Mouse (Mus musculus) hindbrain, embryonic 11.5 days (tissue): ENCODE results near the gene Tmem87b. TPM values are rescaled to one million over a fixed set of nuclear protein-coding genes. Genes with fewer than 3 reads are reported as not detected.

Experiments
- ATAC-seq: fragments of 200-750 bp; cut with Nextera tagmentation; 2 replicates; pipeline ENCODE4 v1.8.0; 2017; ENCODE audit warnings: mild to moderate bottlenecking, moderate TSS enrichment, moderate library complexity; ENCODE audit not compliant: low FRiP score
- DNase-seq: peaks from one replicate; pipeline ENCODE4 v3.0.0-alpha.2; 2015; ENCODE audit warnings: low spot score
- H3K27ac ChIP-seq: fragments of 300-500 bp; sonication (generic); 2 replicates; pipeline ENCODE4 v1.5.1; 2014; ENCODE audit warnings: mild to moderate bottlenecking, low read depth, low read length
- H3K27me3 ChIP-seq: fragments of 300-500 bp; sonication (generic); 2 replicates; pipeline ENCODE4 v1.6.1; 2014; ENCODE audit warnings: mild to moderate bottlenecking, low read length, moderate library complexity, mixed read lengths; ENCODE audit not compliant: control insufficient read depth, insufficient read depth
- H3K36me3 ChIP-seq: fragments of 300-500 bp; sonication (generic); 2 replicates; pipeline ENCODE4 v1.6.1; 2014; ENCODE audit warnings: mild to moderate bottlenecking, low read length, moderate library complexity, mixed read lengths; ENCODE audit not compliant: control insufficient read depth, insufficient read depth
- H3K4me1 ChIP-seq: fragments of 300-500 bp; sonication (generic); replicated peaks from 2 replicates; pipeline ENCODE4 v1.6.1; 2014; ENCODE audit warnings: low read length, mixed read lengths; ENCODE audit not compliant: control insufficient read depth, insufficient read depth
- H3K4me2 ChIP-seq: fragments of 300-500 bp; sonication (generic); replicated peaks from 2 replicates; pipeline ENCODE4 v1.6.1; 2014; ENCODE audit warnings: mild to moderate bottlenecking, low read depth, low read length
- H3K4me3 ChIP-seq: fragments of 300-500 bp; sonication (generic); 2 replicates; pipeline ENCODE4 v1.5.1; 2014; ENCODE audit warnings: low read depth, low read length
- H3K9ac ChIP-seq: fragments of 300-500 bp; sonication (generic); 2 replicates; pipeline ENCODE4 v1.6.1; 2014; ENCODE audit warnings: low read depth, low read length
- H3K9me3 ChIP-seq: fragments of 300-500 bp; sonication (generic); 2 replicates; pipeline ENCODE4 v1.6.1; 2016; ENCODE audit warnings: low read length; ENCODE audit not compliant: control insufficient read depth
- WGBS: fragments of 180-500 bp; shearing (Covaris S2); extraction: QIAGEN DNeasy Blood & Tissue Kit; methylation state at CpG from one replicate; pipeline ENCODE4 v1.1.7; 2014; 5-methylcytosine and 5-hydroxymethylcytosine counted together
- polyA plus RNA-seq: library from polyadenylated mRNA; unstranded; fragments of >200 nt; fragmentation: Nextera tagmentation; extraction: Ambion mirVana; gene quantifications from 2 replicates; pipeline ENCODE4 v1.2.1, GENCODE M21; 2014

Tmem87b gene
- polyA plus RNA-seq, 1 experiment from 2014 or later, result 33.6 TPM

- no peak overlapping the region for H3K4me2 ChIP-seq
- 35% methylated on average over 2 of the region's 2 CpGs for WGBS
- no peaks in the 10 kb centered on the region for H3K27me3 ChIP-seq
- no peak overlapping the region for H3K27ac ChIP-seq
- H3K9me3 ChIP-seq, result no peaks in the 10 kb centered on the region
- H3K4me1 ChIP-seq, result no peaks in the 10 kb centered on the region
- DNase-seq, result no peak
- ATAC-seq, result no peak
- H3K4me3 ChIP-seq, result no peak overlapping the region
- no peaks in the 10 kb centered on the region for H3K36me3 ChIP-seq
- no peak overlapping the region for H3K9ac ChIP-seq
Measured at GRCm38 (mm10) chr2:128812761-128813160, 5.2 kb upstream of the Tmem87b start.

- H3K4me1 ChIP-seq, result no peaks in the 10 kb centered on the region; the same call in 1 of the 2 replicates
- H3K9me3 ChIP-seq, result no peaks in the 10 kb centered on the region
- no peak for DNase-seq
- H3K27ac ChIP-seq, result no peak overlapping the region
- no peaks in the 10 kb centered on the region for H3K27me3 ChIP-seq
- no peak overlapping the region for H3K9ac ChIP-seq
- no peaks in the 10 kb centered on the region for H3K36me3 ChIP-seq
- H3K4me2 ChIP-seq, result no peak overlapping the region
- ATAC-seq, result no peak
- 59% methylated on average over 1 of the region's 1 CpGs for WGBS
- H3K4me3 ChIP-seq, result no peak overlapping the region
Measured at GRCm38 (mm10) chr2:128816311-128816710, 1.6 kb upstream of the Tmem87b start.

- Histone ChIP-seq H3K27ac (no peak overlapping the region), H3K36me3 (no peaks in the 10 kb centered on the region), H3K9ac (no peak overlapping the region), H3K9me3 (no peaks in the 10 kb centered on the region), H3K27me3 (no peaks in the 10 kb centered on the region), H3K4me3 (peak overlapping the region; percentile 82), H3K4me1 (no peaks in the 10 kb centered on the region; the same call in 1 of the 2 replicates), H3K4me2 (peak overlapping the region; percentile 8; the same call in 1 of the 2 replicates)
- WGBS, result 54% methylated on average over 6 of the region's 6 CpGs
- ATAC-seq (no peak), DNase-seq (no peak)
Measured at GRCm38 (mm10) chr2:128816916-128817315, 1.0 kb upstream of the Tmem87b start.

- H3K4me2 ChIP-seq, result peak overlapping the region; percentile 80
- H3K4me3 ChIP-seq, result peak overlapping the region; percentile 82
- ATAC-seq, result no peak; the same call in 1 of the 2 replicates
- no peaks in the 10 kb centered on the region for H3K27me3 ChIP-seq
- peak overlapping the region; percentile 70; the same call in 1 of the 2 replicates for H3K27ac ChIP-seq
- H3K9ac ChIP-seq, result 0 out of 2 replicates have a peak overlapping the region, but pooled peaks have one; percentile 38
- H3K36me3 ChIP-seq, result no peaks in the 10 kb centered on the region
- WGBS, result 1% methylated on average over 7 of the region's 7 CpGs
- H3K4me1 ChIP-seq, result no peaks in the 10 kb centered on the region; the same call in 1 of the 2 replicates
- peak; percentile 73 for DNase-seq
- no peaks in the 10 kb centered on the region for H3K9me3 ChIP-seq
Measured at GRCm38 (mm10) chr2:128817387-128817785, 532 bp upstream of the Tmem87b start.

- Histone ChIP-seq H3K9me3 (no peaks in the 10 kb centered on the region), H3K36me3 (no peaks in the 10 kb centered on the region)
Measured at GRCm38 (mm10) chr2:128818956-128819643, 1.2 kb downstream of the Tmem87b start.

GRCm38 (mm10) chr2:128820631-128821030 is 2.7 kb downstream of the Tmem87b start:
- no peaks in the 10 kb centered on the region for H3K9me3 ChIP-seq

More at GRCm38 (mm10) chr2:128818956-128819643, 1.2 kb downstream of the Tmem87b start:
- peak overlapping the region; percentile 80 for H3K4me2 ChIP-seq
- H3K27me3 ChIP-seq, result no peaks in the 10 kb centered on the region
- H3K9ac ChIP-seq, result peak overlapping the region; percentile 84
- H3K4me1 ChIP-seq, result no peaks in the 10 kb centered on the region; the same call in 1 of the 2 replicates
- DNase-seq, result no peak
- 24% methylated on average over 14 of the region's 14 CpGs for WGBS
- ATAC-seq, result no peak
- peak overlapping the region; percentile 95 for H3K27ac ChIP-seq
- peak overlapping the region; percentile 82 for H3K4me3 ChIP-seq

GRCm38 (mm10) chr2:128823893-128824292 is 6.0 kb downstream of the Tmem87b start:
- WGBS, result 93% methylated on average over 5 of the region's 5 CpGs
- Histone ChIP-seq H3K4me3 (no peak overlapping the region), H3K4me2 (no peak overlapping the region), H3K27me3 (no peaks in the 10 kb centered on the region), H3K9ac (no peak overlapping the region), H3K27ac (no peak overlapping the region), H3K9me3 (no peaks in the 10 kb centered on the region), H3K36me3 (no peaks in the 10 kb centered on the region), H3K4me1 (no peaks in the 10 kb centered on the region; the same call in 1 of the 2 replicates)
- ATAC-seq, result no peak
- DNase-seq, result no peak

More at GRCm38 (mm10) chr2:128820631-128821030, 2.7 kb downstream of the Tmem87b start:
- WGBS, result 97% methylated on average over 2 of the region's 2 CpGs
- Histone ChIP-seq H3K4me3 (no peak overlapping the region), H3K9ac (no peak overlapping the region), H3K4me1 (no peaks in the 10 kb centered on the region; the same call in 1 of the 2 replicates), H3K27ac (no peak overlapping the region), H3K36me3 (no peaks in the 10 kb centered on the region), H3K27me3 (no peaks in the 10 kb centered on the region), H3K4me2 (no peak overlapping the region)
- no peak for DNase-seq
- ATAC-seq, result no peak

GRCm38 (mm10) chr2:128827787-128828186 is 9.9 kb downstream of the Tmem87b start:
- no peaks in the 10 kb centered on the region for H3K27me3 ChIP-seq
- ATAC-seq (no peak), DNase-seq (no peak)
- no peak overlapping the region for H3K4me3 ChIP-seq
- H3K9ac ChIP-seq, result no peak overlapping the region
- 95% methylated on average over 1 of the region's 1 CpGs for WGBS
- H3K4me1 ChIP-seq, result no peaks in the 10 kb centered on the region
- H3K36me3 ChIP-seq, result no peaks in the 10 kb centered on the region; the same call in none of the 2 replicates
- no peak overlapping the region for H3K27ac ChIP-seq
- no peaks in the 10 kb centered on the region for H3K9me3 ChIP-seq
- no peak overlapping the region for H3K4me2 ChIP-seq

- 94% methylated on average over 3 of the region's 3 CpGs for WGBS
- no peak overlapping the region for H3K9ac ChIP-seq
- no peaks in the 10 kb centered on the region for H3K4me1 ChIP-seq
- ATAC-seq, result no peak
- no peaks in the 10 kb centered on the region for H3K9me3 ChIP-seq
- DNase-seq, result no peak
- no peak overlapping the region for H3K27ac ChIP-seq
- H3K4me2 ChIP-seq, result no peak overlapping the region
- no peaks in the 10 kb centered on the region for H3K27me3 ChIP-seq
- H3K4me3 ChIP-seq, result no peak overlapping the region
- H3K36me3 ChIP-seq, result peaks cover 3% of the 10 kb centered on the region
Measured at GRCm38 (mm10) chr2:128832611-128833010, 14.7 kb downstream of the Tmem87b start.
